Mouse (Mus musculus) cortical plate, adult 2 months (tissue): ENCODE results near the gene Clec2l.

ENCODE experiments used
- CTCF ChIP-seq: fragments of 200-500 bp; IDR thresholded peaks from 2 replicates; pipeline ENCODE4 v1.5.1; 2011; ENCODE audit warnings: mild to moderate bottlenecking, control low read depth, low read length; ENCODE audit not compliant: insufficient read depth; ENCODE audit errors: extremely low read depth
- POLR2A ChIP-seq: fragments of 200-500 bp; IDR thresholded peaks from 2 replicates; pipeline ENCODE4 v1.6.1; 2011; ENCODE audit warnings: mild to moderate bottlenecking, low read length, control low read depth; ENCODE audit not compliant: insufficient read depth; ENCODE audit errors: extremely low read depth

- no peak for TF ChIP-seq POLR2A
- no peak for TF ChIP-seq CTCF
These were observed 27.7 kb downstream of the Clec2l start for GRCm38 (mm10) chr6:38690615-38691014.
